Mouse (Mus musculus): Measurements from ENCODE around the gene Lrp4.

The Lrp4 gene

GRCm38 (mm10) chr2:91454434-91454833 lies 2.9 kb upstream of the Lrp4 start:
- DNase-seq, result no peak

DNA sequence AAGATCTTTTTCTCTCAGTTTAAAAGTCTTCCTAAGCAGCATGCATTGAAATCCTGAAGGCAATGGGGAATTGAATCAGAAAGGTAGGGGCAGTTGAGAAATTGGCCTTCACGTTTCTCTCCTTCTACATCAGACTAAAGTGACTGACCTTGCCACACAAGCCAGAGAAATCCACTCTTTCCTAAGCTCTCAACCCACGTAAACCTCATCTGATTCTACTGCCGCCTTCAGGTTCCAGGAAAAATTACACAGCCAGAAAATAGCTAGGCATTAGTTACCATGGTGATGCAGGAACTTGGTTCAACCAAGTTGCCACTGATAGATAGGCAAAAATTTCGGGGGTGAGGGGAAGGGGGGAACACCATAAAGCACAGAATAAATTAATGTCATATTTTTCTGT lies 1.5 kb upstream of the Lrp4 start:
- peak; percentile 67 for DNase-seq

DNA sequence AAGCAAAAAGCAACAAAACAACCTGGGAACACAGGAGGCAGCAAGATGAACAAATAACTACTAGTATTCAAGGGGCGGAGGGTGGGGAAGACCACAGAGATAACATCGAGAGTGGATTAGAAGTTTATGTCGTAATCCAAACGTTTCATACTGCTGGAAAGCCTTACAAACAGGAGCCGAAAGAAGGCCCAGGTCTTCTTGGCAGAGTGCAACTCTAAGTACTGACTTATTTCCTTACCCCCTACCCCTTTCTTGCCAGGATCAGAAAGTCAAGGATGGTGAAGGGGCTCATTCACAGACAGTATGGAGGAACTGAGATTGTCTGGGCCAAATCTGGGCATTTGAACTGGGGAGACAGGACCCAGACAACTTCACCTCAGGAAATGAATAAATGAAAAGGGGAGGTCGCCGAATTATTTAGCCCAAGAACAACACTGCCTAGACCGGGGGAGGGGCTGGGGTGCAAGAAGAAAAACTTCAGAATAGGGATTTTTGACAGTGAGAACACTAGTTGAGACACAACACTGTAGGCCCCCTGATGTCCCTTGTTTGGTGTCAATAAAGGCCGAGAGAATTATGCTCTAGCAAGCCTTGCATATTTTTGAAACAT lies 715 bp upstream of the Lrp4 start:
- DNase-seq, result no peak

- DNase-seq, result peak; percentile 53
Observed at GRCm38 (mm10) chr2:91457656-91458251, 443 bp downstream of the Lrp4 start.

DNA sequence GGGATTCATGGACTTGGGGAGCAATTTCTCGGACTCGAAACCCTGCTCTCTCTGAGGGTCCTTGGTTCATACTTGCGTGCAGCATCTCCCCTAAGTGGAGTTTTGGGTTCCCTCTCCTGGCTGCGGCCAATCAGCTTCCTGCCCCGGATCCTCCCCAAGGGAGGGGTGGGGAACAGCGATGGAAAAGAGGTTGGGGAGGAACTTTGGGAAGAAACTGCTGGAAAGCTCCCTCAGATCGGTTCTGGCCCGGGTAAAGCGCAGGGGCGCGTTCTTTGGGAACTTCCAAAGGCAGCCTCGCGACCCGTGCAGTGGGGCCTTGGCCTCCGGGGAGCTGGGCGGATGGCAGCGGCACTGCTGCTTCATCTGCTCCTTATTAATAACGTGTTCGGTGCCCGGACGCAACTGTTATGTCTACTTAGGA lies 951 bp downstream of the Lrp4 start:
- DNase-seq, result peak; percentile 76

GRCm38 (mm10) chr2:91458673-91459391 lies 1.5 kb downstream of the Lrp4 start:
- peak; percentile 79 for DNase-seq

GRCm38 (mm10) chr2:91460076-91460475 lies 2.8 kb downstream of the Lrp4 start:
- peak; percentile 40 for DNase-seq

DNA sequence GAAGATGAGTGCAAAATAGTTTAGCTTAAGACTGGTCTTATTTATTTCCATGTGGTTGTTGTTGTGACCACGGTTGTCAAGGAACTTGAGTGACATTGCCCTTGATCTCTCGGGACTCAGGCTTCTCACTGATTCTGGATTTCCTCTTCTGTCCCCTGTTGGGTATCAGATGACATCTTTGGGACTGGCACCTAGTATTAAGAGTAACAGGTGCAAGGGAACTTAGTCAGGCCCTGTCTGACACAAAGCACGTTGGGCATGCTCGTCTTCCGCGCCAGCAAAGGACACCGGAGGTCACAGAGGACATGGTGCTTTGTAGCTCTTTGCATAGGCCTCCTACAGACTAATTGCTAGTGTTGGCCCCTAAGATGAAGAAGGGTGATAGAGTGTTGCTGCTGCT lies 3.5 kb downstream of the Lrp4 start:
- no peak for DNase-seq

GRCm38 (mm10) chr2:91461341-91461740 lies 4.0 kb downstream of the Lrp4 start:
- DNase-seq, result no peak

GRCm38 (mm10) chr2:91462196-91462595 lies 4.9 kb downstream of the Lrp4 start:
- no peak for DNase-seq

- DNase-seq, result no peak
Observed at GRCm38 (mm10) chr2:91462681-91463080, 5.4 kb downstream of the Lrp4 start.

DNA sequence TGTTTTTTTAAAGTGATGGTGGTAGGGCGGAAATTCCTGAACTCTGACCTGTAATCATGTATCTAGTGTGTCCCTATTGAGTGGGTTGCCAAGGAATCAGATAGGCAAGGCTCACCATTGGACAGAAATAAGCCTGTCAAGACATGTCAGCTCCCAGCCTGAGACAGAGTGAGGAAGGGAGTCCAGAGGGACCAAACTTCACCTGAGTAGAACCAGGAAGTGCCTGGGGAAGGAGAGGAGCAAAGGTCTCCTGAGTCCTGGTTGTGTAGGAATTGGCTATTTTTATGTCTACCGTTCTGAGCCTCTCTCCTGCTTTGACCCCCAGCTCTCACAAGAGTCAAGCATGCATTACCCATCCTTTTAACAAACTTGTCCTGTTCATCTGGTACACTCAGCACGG lies 8.6 kb downstream of the Lrp4 start:
- no peak for DNase-seq

- DNase-seq, result peak; percentile 26
Observed at GRCm38 (mm10) chr2:91467613-91468012, 10.3 kb downstream of the Lrp4 start.

DNA sequence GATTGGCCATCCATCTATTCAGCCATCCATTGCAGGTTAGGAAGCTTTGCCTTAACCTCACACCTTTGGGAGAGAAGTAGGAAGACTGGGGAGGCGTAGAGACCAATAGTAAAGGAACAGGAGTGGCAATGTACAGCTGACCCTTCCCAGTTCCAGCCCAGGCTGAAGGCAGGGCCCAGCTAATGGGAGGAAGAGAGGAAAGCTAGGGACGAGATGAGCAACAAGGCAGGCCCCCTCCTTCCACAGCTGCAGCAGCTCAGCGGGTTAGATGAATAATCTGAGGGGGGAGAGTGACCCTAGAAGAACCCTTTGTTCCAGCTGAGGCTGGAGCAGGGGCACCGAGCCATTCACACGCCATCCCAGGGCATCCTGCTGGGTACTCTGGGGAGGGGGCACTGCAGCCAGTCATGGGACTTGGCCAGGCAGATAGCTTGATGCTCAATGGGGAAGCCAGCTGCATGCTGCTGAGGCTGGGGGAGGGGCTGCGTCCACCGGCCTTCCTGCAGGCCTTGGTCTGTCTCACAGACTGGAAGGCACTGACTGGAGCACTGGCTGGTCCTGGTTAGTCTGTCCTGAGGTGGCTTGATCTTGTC lies 12.8 kb downstream of the Lrp4 start:
- peak; percentile 48 for DNase-seq

- peak; percentile 42 for DNase-seq
Observed at GRCm38 (mm10) chr2:91474358-91474757, 17.0 kb downstream of the Lrp4 start.

- DNase-seq, result no peak
Observed at GRCm38 (mm10) chr2:91475791-91476190, 18.5 kb downstream of the Lrp4 start.

GRCm38 (mm10) chr2:91476251-91476661 lies 18.9 kb downstream of the Lrp4 start:
- peak; percentile 52 for DNase-seq

DNA sequence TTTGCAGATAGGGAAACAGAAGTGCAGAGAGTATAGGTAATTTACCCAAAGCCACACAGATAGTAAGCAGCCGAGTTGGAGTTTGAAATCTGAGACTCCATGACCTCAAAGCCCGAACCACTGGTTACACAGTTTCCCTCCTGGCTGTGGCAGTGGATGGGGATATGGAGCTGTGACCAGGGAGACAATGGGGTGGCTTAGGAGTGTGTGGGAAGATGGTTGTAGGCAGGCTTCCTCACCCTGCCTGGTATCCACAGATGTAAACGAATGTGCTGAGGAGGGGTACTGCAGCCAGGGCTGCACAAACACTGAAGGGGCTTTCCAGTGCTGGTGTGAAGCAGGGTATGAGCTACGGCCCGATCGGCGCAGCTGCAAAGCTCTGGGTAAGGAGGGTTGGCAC lies 19.5 kb downstream of the Lrp4 start:
- no peak for DNase-seq

DNA sequence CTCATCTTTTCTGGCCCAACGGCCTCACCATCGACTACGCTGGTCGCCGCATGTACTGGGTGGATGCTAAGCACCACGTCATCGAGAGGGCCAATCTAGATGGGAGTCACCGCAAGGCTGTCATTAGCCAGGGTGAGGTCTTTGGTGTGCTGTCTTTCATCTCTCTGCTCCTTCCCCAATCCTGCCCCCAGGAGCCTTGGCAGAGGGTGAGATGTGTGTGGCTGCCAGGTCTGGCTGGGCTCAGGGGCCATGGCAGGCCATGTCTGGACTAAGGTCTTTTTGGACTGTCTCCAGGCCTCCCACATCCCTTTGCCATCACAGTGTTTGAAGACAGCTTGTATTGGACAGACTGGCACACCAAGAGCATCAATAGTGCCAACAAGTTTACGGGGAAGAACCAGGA lies 23.1 kb downstream of the Lrp4 start:
- DNase-seq, result no peak

DNA sequence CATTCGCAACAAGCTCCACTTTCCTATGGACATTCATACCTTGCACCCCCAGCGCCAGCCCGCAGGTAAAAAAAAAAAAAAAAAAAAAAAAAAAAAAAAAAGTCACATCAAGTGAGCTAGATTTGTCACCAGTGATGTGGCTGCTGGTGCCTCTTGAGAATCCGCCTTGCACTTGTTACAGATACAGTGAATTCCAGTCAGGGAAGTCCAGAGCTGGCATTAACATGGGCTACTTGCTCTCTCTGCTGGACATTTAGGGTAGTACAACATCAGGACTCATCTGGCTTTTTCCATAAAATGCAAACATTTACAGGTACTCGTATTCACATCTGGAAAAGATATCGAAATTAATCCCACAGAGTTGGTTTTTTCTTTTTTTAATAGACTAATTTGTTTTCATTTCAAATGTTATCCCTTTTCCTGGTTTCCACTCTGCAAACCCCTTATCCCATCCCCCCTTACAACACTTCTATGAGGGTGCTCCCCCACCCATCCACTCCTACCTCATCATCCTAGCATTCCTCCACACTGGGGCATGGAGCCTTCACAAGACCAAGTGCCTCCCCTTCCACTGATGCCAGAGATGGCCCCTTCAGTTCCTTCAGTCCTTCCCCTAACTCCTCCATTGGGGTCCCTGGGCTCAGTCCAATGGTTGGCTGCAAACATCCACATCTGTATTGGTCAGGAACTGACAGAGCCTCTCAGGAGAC lies 23.6 kb downstream of the Lrp4 start:
- peak; percentile 81 for DNase-seq

DNA sequence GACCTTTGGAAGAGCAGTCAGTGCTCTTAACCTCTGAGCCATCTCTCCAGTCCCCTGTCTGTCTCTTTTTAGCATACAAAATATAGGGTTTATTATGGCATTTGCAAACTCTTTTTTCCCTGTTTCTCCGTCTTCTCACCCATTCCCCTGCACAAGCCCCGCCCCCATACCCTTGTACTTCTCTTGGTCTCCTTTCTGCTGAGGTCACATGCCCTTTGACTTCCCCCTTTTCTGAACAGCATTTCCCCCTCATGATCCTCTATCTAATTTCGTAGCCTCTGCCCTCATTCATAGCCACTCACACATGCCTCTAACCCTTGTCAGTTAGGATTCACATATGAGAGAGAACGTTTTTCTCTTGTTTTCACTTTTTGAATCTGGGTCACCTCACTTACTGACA lies 27.4 kb downstream of the Lrp4 start:
- DNase-seq, result no peak

- no peak for DNase-seq
Observed at GRCm38 (mm10) chr2:91485256-91485655, 27.9 kb downstream of the Lrp4 start.

GRCm38 (mm10) chr2:91487295-91487694 lies 30.0 kb downstream of the Lrp4 start:
- peak; percentile 56 for DNase-seq
